Mouse (Mus musculus): ENCODE data around the gene Elob.

The Elob gene

DNA sequence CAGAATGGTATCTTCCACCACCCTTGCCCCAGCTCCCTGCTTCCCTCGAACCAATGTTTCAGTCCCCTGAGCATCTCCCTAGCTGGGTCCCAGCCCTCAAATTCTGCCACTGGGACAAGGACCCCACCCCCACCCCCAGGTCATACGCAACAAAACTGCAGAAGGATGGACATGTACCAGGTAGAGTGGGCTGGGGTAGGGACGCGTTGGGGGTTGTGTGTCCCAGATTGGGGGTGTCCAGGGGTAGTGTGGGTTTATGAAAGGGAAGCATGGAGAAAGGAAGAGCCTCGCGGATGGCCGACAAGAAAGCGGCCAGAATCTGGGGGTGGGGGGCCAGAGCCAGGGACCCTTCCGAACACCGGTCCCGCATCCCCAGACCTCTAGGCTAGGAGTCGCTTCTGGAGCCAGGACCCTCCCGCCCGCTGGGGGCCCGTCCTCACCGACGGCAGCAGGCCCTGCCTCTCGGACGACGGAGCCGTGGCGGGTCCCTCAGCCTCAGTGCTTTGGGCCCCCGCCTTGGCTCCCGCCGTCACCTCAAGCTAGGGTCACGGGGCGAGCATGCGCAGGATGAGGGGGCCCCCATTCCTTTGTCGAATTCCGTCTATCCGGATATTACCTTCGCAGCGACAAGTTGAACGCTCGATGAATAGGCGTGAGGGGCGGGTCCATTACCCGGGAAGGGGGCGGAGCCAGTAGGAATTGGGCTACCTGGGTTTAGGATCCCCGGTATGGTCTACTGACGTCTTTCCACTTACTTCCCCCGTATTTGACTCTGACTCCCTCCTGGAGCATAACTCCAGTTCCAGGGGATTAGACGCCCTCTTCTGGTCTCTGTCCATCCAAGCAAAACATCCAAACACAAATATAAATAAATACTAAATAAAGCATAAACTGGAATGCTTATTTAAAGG lies 43.1 kb downstream of the Elob start, which contains the start of gene Flywch2:
TSS of gene Flywch2 (minus strand) at position 521 of the 911 bp plus-strand sequence.
- DNase-seq (ENCODE audit: extremely low read depth, insufficient read length, low spot score): no peak

- DNase-seq (ENCODE audit: extremely low read depth, insufficient read length, low spot score): no peak
Observed at GRCm38 (mm10) chr17:23783352-23783751, 45.6 kb downstream of the Elob start.

DNA sequence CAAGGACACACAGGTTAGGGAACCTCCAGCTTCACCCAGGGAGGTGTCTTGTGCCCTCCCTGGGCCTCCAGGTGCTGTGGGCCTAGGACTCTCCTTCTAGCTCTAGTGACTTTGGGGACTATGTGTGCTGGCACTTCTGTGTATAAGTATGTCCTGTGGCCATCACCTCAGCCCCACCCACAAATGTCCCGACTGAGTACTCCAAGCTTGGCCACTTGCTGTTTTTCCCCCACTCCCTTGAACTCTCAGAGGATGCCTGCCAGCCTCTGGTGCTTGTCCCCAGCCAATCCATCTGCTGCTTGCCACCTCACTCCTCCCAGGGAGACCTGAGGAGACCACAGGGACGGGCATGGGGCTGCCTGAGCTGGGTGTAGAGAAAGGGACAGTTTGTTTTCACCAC lies 50.5 kb downstream of the Elob start:
- DNase-seq (ENCODE audit: extremely low read depth, insufficient read length, low spot score): no peak

DNA sequence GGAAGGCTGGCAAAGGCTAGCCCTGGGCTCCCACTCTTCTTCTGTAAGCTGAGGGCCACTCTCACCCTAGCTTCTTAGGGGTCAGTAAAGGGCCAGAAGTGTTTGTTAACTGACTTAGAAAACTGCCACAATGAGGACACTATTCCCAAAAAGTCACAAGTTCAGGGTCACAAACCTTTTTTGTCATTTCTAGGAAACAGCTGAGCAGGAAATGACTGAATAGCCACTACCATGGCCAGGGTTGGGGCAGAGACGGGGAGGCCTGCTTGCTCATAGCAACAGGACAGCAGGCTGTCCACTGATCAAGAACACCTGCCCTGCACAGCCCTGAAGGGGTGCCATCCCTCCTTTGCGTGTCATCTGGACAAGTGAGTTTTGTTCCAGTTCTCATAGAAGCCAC lies 51.8 kb downstream of the Elob start:
- DNase-seq (ENCODE audit: extremely low read depth, insufficient read length, low spot score): no peak

DNA sequence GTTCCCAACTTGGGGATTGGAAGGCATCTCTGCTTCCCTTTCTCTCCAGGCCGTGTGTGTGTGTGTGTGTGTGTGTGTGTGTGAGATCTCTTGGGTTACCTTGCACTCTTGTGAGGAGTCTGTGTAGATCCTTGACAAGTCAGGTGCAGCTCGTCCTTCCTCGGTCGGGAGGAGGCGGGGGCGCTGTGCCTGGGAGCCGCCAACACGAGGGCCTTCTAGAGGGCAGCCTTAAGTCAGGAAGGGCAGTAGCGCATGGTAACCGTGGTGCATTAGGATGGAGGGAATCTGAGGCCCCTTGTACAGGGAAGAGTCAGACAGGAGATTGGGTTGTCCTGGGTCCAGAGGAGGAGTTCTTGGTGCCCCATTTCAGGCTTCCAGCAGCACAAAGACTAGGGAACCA lies 52.7 kb downstream of the Elob start:
- DNase-seq (ENCODE audit: extremely low read depth, insufficient read length, low spot score): no peak
